Mouse (Mus musculus): Measurements from ENCODE around the gene Tax1bp3.

Gene Tax1bp3

GRCm38 (mm10) chr11:73176608-73177508 lies at the start of gene Tax1bp3, which contains the start of gene Emc6:
Gene Tax1bp3, plus strand, starts transcription at chr11:73177083.
Gene Emc6, minus strand, starts transcription at chr11:73177037.
- peak; percentile 98 for DNase-seq

- peak; percentile 42 for DNase-seq
Measured at GRCm38 (mm10) chr11:73131020-73131419, 45.9 kb upstream of the Tax1bp3 start.

- DNase-seq = no peak
Measured at GRCm38 (mm10) chr11:73132999-73133398, 43.9 kb upstream of the Tax1bp3 start.

- no peak for DNase-seq
Measured at GRCm38 (mm10) chr11:73134222-73134621, 42.7 kb upstream of the Tax1bp3 start.

GRCm38 (mm10) chr11:73136587-73136986 lies 40.3 kb upstream of the Tax1bp3 start:
- no peak for DNase-seq

GRCm38 (mm10) chr11:73137116-73137515 lies 39.8 kb upstream of the Tax1bp3 start:
- DNase-seq = peak; percentile 31

GRCm38 (mm10) chr11:73137591-73138501 lies 39.0 kb upstream of the Tax1bp3 start, which contains the start of gene Haspin:
Gene Haspin, minus strand, starts transcription at chr11:73138294.
- DNase-seq = peak; percentile 96

GRCm38 (mm10) chr11:73144261-73144681 lies 32.6 kb upstream of the Tax1bp3 start:
- DNase-seq = no peak

- DNase-seq = no peak
Measured at GRCm38 (mm10) chr11:73146026-73146974, 30.6 kb upstream of the Tax1bp3 start.

- no peak for DNase-seq
Measured at GRCm38 (mm10) chr11:73146975-73147365, 29.9 kb upstream of the Tax1bp3 start.

- no peak for DNase-seq
Measured at GRCm38 (mm10) chr11:73148209-73148608, 28.7 kb upstream of the Tax1bp3 start.

- no peak for DNase-seq
Measured at GRCm38 (mm10) chr11:73155071-73155470, 21.8 kb upstream of the Tax1bp3 start.

- peak; percentile 81 for DNase-seq
Measured at GRCm38 (mm10) chr11:73159957-73160810, 16.7 kb upstream of the Tax1bp3 start, which contains the start of gene P2rx5. Gene P2rx5, plus strand, starts transcription at chr11:73160421.

GRCm38 (mm10) chr11:73160811-73161200 lies 16.1 kb upstream of the Tax1bp3 start:
- peak; percentile 47 for DNase-seq

- DNase-seq = no peak
Measured at GRCm38 (mm10) chr11:73161616-73162015, 15.3 kb upstream of the Tax1bp3 start.

GRCm38 (mm10) chr11:73162284-73162683 lies 14.6 kb upstream of the Tax1bp3 start:
- DNase-seq = no peak

- DNase-seq = no peak
Measured at GRCm38 (mm10) chr11:73168071-73168470, 8.8 kb upstream of the Tax1bp3 start.

- DNase-seq = no peak
Measured at GRCm38 (mm10) chr11:73168576-73168975, 8.3 kb upstream of the Tax1bp3 start.

- peak; percentile 83 for DNase-seq
Measured at GRCm38 (mm10) chr11:73169231-73169630, 7.7 kb upstream of the Tax1bp3 start.

GRCm38 (mm10) chr11:73172186-73172585 lies 4.7 kb upstream of the Tax1bp3 start:
- peak; percentile 83 for DNase-seq

GRCm38 (mm10) chr11:73175612-73176011 lies 1.3 kb upstream of the Tax1bp3 start:
- peak; percentile 83 for DNase-seq

Data from kidney, postnatal 10 days (tissue).